Mouse (Mus musculus) lung, embryonic 14.5 days (tissue): ENCODE measurements around the gene Atp11a. TPM values are rescaled to one million over a fixed set of nuclear protein-coding genes. Genes with fewer than 3 reads are reported as not detected.

ENCODE experiments used
- ATAC-seq: fragments of 200-750 bp; cut with Nextera tagmentation; 2 replicates; pipeline ENCODE4 v1.8.0; 2017; ENCODE audit warnings: mild to moderate bottlenecking, moderate TSS enrichment, moderate library complexity; ENCODE audit not compliant: insufficient read depth
- DNase-seq: peaks from one replicate; pipeline ENCODE4 v3.0.0-alpha.2; 2015
- H3K27ac ChIP-seq: fragments of 300-500 bp; sonication (generic); 2 replicates; pipeline ENCODE4 v1.5.1; 2014; ENCODE audit warnings: low read depth, mild to moderate bottlenecking, moderate library complexity
- H3K27me3 ChIP-seq: fragments of 300-500 bp; sonication (generic); 2 replicates; pipeline ENCODE4 v1.6.1; 2014; ENCODE audit warnings: low read length, control low read depth; ENCODE audit not compliant: insufficient read depth
- H3K36me3 ChIP-seq: fragments of 300-500 bp; sonication (generic); 2 replicates; pipeline ENCODE4 v1.6.1; 2014; ENCODE audit warnings: control low read depth; ENCODE audit not compliant: insufficient read depth
- H3K4me1 ChIP-seq: fragments of 300-500 bp; sonication (generic); 2 replicates; pipeline ENCODE4 v1.6.1; 2014; ENCODE audit warnings: antibody characterized with exemption, control low read depth; ENCODE audit not compliant: insufficient read depth
- H3K4me2 ChIP-seq: fragments of 300-500 bp; sonication (generic); 2 replicates; pipeline ENCODE4 v1.6.1; 2014; ENCODE audit warnings: mild to moderate bottlenecking
- H3K4me3 ChIP-seq: fragments of 300-500 bp; sonication (generic); 2 replicates; pipeline ENCODE4 v1.5.1; 2014; ENCODE audit warnings: low read depth, low read length
- H3K9ac ChIP-seq: fragments of 300-500 bp; sonication (generic); 2 replicates; pipeline ENCODE4 v1.6.1; 2014
- H3K9me3 ChIP-seq: fragments of 300-500 bp; sonication (generic); 2 replicates; pipeline ENCODE4 v1.6.1; 2016; ENCODE audit warnings: low read depth, low read length, control low read depth
- CTCF ChIP-seq: IDR thresholded peaks from 2 replicates; pipeline ENCODE4 v1.5.1; 2016; ENCODE audit warnings: antibody characterized with exemption, low read depth
- WGBS: fragments of 180-500 bp; shearing (Covaris S2); extraction: QIAGEN DNeasy Blood & Tissue Kit; methylation state at CpG from one replicate; pipeline ENCODE4 v1.1.7; 2014; 5-methylcytosine and 5-hydroxymethylcytosine counted together
- polyA plus RNA-seq: library from polyadenylated mRNA; unstranded; fragments of >200 nt; fragmentation: Nextera tagmentation; extraction: Ambion mirVana; gene quantifications from 2 replicates; pipeline ENCODE4 v1.2.1, GENCODE M21; 2014

The Atp11a gene
- polyA plus RNA-seq, 1 experiment from 2014 or later = 26.7 TPM

DNA sequence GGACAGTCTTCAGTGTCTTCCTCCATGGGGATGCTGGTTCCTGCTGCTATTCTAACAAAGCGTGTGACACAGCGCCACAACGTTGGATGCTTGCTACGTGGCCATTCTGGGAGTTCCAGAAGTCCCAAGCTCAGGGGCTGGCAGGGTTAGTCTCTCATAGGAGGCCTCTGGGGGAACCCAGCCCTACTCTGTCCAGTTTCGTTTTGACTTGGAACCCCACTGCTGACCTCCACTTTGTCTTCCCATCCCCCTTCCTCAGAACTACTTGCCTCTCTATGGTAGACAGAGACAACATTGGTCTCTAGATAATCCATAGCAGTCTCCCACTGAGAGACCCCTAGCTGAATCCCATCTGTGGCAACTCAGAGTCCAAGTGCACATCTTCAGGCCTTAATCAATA lies 149.8 kb downstream of the Atp11a start:
- Histone ChIP-seq H3K4me2 (no peak overlapping the region), H3K4me1 (no peaks in the 10 kb centered on the region), H3K27ac (no peak overlapping the region), H3K36me3 (no peaks in the 10 kb centered on the region), H3K27me3 (no peaks in the 10 kb centered on the region), H3K9me3 (no peaks in the 10 kb centered on the region), H3K4me3 (no peak overlapping the region), H3K9ac (no peak overlapping the region)
- TF ChIP-seq CTCF = no peak
- DNase-seq = no peak
- ATAC-seq = no peak
- WGBS = 68% methylated on average over 5 of the region's 5 CpGs

DNA sequence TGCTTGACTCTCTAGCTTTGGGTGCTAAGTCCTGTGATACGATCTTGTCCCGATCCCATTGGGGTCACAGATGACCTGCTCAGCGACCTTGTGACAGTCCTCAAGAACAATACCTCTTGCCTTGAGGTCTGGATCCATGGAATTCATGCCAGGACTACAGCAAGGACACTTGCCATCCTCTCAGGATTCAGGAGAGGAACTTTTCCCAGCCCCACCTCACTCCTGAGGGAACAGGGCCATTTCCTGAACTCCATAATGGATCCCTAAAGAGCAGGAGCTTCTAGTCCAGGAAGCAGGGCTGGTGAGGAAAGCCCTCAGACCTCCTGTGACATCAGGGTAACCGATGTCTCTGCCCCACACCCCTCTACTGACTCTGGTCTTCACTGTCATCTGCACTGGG lies 150.9 kb downstream of the Atp11a start:
- H3K4me1 ChIP-seq = no peaks in the 10 kb centered on the region
- WGBS = 79% methylated on average over 4 of the region's 4 CpGs
- H3K27ac ChIP-seq = no peak overlapping the region
- no peak overlapping the region for H3K9ac ChIP-seq
- H3K36me3 ChIP-seq = no peaks in the 10 kb centered on the region
- H3K4me3 ChIP-seq = no peak overlapping the region
- no peaks in the 10 kb centered on the region for H3K27me3 ChIP-seq
- no peak for DNase-seq
- TF ChIP-seq CTCF = no peak
- no peak for ATAC-seq
- no peak overlapping the region for H3K4me2 ChIP-seq
- H3K9me3 ChIP-seq = no peaks in the 10 kb centered on the region

DNA sequence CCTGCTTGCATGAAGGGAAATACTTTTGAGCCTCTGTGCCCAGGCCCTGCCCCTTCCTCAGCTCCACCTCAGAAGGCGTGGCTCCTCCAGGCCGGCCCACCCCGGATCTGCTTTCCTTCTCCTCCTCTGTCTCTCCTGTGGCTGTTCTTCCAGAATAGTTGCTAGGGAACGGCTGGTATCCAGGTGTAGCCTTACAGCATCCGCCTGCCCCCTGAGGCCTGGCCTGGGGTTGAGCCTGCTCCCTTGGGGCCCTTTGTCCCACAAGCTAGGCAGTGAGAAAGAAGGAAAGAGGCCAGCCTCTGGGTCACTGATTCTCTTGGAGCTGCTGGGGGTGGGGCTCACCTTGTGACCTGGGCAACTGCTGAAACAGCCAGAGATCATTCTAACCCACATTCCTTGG lies 155.2 kb downstream of the Atp11a start:
- H3K36me3 ChIP-seq = no peaks in the 10 kb centered on the region
- no peak for TF ChIP-seq CTCF
- ATAC-seq (0 out of 2 replicates have a peak, but pooled peaks have one; percentile 26), DNase-seq (no peak)
- no peak overlapping the region for H3K4me2 ChIP-seq
- H3K9ac ChIP-seq = no peak overlapping the region
- H3K9me3 ChIP-seq = no peaks in the 10 kb centered on the region
- 0 out of 2 replicates have a peak, but pooled peaks cover 3% of the 10 kb centered on the region for H3K4me1 ChIP-seq
- H3K4me3 ChIP-seq = no peak overlapping the region
- H3K27ac ChIP-seq = no peak overlapping the region
- no peaks in the 10 kb centered on the region for H3K27me3 ChIP-seq
- 25% methylated on average over 5 of the region's 5 CpGs for WGBS

GRCm38 (mm10) chr8:12915187-12916006 lies 158.6 kb downstream of the Atp11a start:
- Histone ChIP-seq H3K9me3 (no peaks in the 10 kb centered on the region), H3K4me2 (peak overlapping the region; percentile 83), H3K36me3 (no peaks in the 10 kb centered on the region), H3K4me1 (0 out of 2 replicates have a peak, but pooled peaks cover 3% of the 10 kb centered on the region), H3K27ac (no peak overlapping the region), H3K9ac (peak overlapping the region; percentile 58), H3K27me3 (no peaks in the 10 kb centered on the region), H3K4me3 (peak overlapping the region; percentile 52)
- peak; percentile 74 for ATAC-seq
- peak; percentile 54 for DNase-seq
- 13% methylated on average over 42 of the region's 42 CpGs for WGBS
- no peak for TF ChIP-seq CTCF

GRCm38 (mm10) chr8:12916156-12916900 lies 159.5 kb downstream of the Atp11a start:
- no peak overlapping the region for H3K27ac ChIP-seq
- H3K9ac ChIP-seq = peak overlapping the region; percentile 58
- no peak for ATAC-seq

DNA sequence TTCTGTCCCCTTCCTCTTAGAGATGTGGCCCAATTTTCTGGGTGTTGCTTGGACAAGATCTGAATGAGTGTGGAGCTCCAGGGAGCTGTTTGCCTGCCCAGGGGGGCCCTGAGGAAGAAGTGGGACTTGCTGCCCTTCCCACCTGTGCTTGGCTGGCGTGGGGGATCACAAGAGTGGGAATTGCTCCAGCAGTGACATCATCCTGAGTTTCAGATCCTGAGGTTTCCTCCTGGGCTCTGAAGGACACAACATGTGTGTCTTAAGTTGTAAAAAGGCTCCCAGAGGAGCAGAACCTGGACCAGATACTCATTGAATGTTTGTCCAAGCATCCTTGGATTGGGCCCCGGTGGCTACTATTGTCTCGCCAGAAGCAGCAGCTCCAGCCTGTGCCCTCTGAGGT lies 160.2 kb downstream of the Atp11a start:
- Histone ChIP-seq H3K4me2 (no peak overlapping the region), H3K4me3 (no peak overlapping the region), H3K27me3 (no peaks in the 10 kb centered on the region), H3K4me1 (0 out of 2 replicates have a peak, but pooled peaks cover 3% of the 10 kb centered on the region), H3K36me3 (no peaks in the 10 kb centered on the region), H3K27ac (no peak overlapping the region), H3K9me3 (no peaks in the 10 kb centered on the region), H3K9ac (no peak overlapping the region)
- ATAC-seq (no peak), DNase-seq (no peak)
- TF ChIP-seq CTCF = no peak
- WGBS = 72% methylated on average over 3 of the region's 3 CpGs

More at GRCm38 (mm10) chr8:12916156-12916900, 159.5 kb downstream of the Atp11a start:
- H3K9me3 ChIP-seq = no peaks in the 10 kb centered on the region
- 0 out of 2 replicates have a peak, but pooled peaks cover 3% of the 10 kb centered on the region for H3K4me1 ChIP-seq
- 58% methylated on average over 16 of the region's 16 CpGs for WGBS
- no peak for TF ChIP-seq CTCF
- H3K36me3 ChIP-seq = no peaks in the 10 kb centered on the region
- no peak for DNase-seq
- H3K27me3 ChIP-seq = no peaks in the 10 kb centered on the region
- peak overlapping the region; percentile 83 for H3K4me2 ChIP-seq
- peak overlapping the region; percentile 52 for H3K4me3 ChIP-seq

DNA sequence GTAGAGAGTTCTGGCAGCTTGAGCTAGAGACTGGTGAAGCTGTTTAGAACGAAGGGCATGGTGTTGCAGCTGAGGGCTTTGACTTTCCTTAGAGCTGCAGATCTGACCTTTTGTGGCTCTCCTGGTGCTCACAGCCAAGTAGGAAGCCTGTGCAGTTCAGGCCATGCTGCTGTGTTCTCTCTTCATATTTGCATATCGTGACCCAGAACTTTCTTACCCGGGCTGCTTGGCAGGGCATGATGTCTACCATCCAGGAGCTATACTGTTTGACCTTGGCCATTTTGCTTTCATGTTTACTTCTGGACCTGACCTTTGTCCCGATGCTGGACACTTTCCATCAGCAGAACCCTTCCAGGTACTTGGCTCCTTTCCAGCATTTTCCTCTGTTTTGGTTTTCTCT lies 161.0 kb downstream of the Atp11a start:
- H3K4me2 ChIP-seq = no peak overlapping the region
- no peaks in the 10 kb centered on the region for H3K36me3 ChIP-seq
- H3K27ac ChIP-seq = no peak overlapping the region
- H3K9ac ChIP-seq = no peak overlapping the region
- ATAC-seq (no peak), DNase-seq (no peak)
- no peak for TF ChIP-seq CTCF
- no peaks in the 10 kb centered on the region for H3K27me3 ChIP-seq
- no peaks in the 10 kb centered on the region for H3K9me3 ChIP-seq
- 83% methylated on average over 4 of the region's 4 CpGs for WGBS
- H3K4me1 ChIP-seq = 0 out of 2 replicates have a peak, but pooled peaks cover 3% of the 10 kb centered on the region
- no peak overlapping the region for H3K4me3 ChIP-seq

Other genes starting within 250 kb of the Atp11a start
- gene Spaca7, start 184.0 kb upstream of the Atp11a start, polyA plus RNA-seq = not detected in 2 replicates
- gene Tubgcp3, start 84.8 kb upstream of the Atp11a start, polyA plus RNA-seq = 57.2 and 59.3 TPM in 2 replicates
- gene Mcf2l, start 116.8 kb downstream of the Atp11a start, polyA plus RNA-seq = 11.6 and 13.4 TPM in 2 replicates